Mouse (Mus musculus) 3134 (cell line): ENCODE data around the gene Dnah5.
"Not testable (repeated sequence)": the region's sequence is repeated elsewhere in the genome, so short reads cannot be mapped to it uniquely, and the experiment has no call there.

Experiments
- DNase-seq: peaks from one replicate; pipeline ENCODE4 v3.0.0-alpha.2; 2011; ENCODE audit warnings: low spot score; ENCODE audit not compliant: insufficient read length; ENCODE audit errors: extremely low read depth

The Dnah5 gene

DNA sequence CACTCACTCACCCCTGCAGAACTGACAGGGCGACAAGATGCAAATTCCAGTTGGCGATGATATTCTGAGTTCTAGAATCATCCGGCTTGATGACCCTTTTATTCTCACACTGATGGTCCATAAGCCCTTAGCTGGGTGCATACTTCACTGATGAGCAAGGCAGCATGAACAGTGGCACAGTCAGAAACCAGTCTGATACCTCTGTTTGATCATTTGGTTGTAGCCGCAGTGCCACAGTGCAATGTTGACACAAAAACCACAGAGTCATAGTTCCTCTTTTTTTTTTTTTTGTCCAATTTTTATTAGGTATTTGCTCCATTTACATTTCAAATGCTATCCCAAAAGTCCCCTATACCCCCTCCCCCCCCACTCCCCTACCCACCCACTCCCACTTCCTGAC, 95.9 kb downstream of the Dnah5 start:
- DNase-seq: no peak

- DNase-seq: no peak
These were observed 103.6 kb downstream of the Dnah5 start for GRCm38 (mm10) chr15:28307131-28307530.

DNA sequence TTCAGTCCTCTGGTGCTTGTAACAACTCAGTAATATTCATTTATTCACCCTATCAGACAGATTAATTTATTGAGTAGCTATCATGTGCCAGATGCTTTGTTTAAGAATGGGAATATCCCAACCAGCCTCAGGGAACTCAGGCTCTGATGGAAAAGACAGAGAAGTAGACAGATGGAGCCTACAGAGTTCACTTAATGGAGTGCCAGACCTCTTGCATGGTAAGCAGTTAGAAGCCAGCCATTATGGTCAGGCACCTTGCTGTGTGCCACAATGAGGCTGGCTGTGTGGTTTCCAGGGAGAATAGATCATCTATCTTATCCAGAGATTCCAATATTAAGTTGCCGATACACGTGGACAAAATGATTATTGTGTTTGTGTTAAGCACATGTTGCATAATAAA, 104.3 kb downstream of the Dnah5 start:
- DNase-seq: no peak

- no peak for DNase-seq
These were observed 107.0 kb downstream of the Dnah5 start for GRCm38 (mm10) chr15:28310516-28310915.

DNA sequence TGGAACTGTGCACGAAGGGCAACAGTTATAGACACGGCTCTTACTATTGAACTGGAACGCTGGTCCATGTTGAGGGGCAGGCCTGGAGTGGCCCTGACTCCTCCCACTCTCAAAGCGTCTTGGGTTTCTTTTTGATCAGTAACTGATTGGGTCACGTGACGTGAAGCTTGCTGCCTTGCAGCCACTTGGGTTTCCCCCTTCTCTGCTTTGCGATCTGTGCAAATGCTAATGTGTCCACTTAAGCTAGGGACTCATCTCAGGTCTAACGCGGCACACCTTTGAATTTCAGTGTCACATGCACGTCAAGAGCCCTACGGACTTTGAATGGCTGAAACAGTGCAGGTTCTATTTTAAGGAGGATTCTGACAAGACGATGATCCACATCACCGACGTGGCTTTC, 109.9 kb downstream of the Dnah5 start:
- no peak for DNase-seq

- DNase-seq: no peak
These were observed 112.4 kb downstream of the Dnah5 start for GRCm38 (mm10) chr15:28315812-28316528.

DNA sequence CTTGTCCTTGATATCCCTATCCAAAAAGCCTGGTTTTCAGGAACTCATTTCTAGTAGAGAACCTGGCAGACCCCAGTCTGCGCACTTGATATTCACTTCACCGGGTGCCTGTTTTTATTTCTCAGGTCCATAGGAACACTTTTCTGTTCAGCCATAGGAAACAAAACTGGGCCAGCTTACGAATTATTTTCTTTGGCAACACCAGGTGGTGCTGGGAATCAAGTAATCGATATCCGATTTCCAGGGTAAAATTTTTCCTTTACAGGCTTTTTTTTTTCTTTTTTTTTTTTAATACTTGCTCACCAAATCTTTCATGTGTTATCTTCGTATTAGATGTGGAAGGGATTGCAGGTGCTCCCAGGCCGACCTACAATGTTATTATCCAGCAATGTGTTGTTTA, 119.0 kb downstream of the Dnah5 start:
- DNase-seq: no peak

GRCm38 (mm10) chr15:28326985-28327384, 123.4 kb downstream of the Dnah5 start:
- no peak for DNase-seq

GRCm38 (mm10) chr15:28327441-28327840, 123.9 kb downstream of the Dnah5 start:
- no peak for DNase-seq

DNA sequence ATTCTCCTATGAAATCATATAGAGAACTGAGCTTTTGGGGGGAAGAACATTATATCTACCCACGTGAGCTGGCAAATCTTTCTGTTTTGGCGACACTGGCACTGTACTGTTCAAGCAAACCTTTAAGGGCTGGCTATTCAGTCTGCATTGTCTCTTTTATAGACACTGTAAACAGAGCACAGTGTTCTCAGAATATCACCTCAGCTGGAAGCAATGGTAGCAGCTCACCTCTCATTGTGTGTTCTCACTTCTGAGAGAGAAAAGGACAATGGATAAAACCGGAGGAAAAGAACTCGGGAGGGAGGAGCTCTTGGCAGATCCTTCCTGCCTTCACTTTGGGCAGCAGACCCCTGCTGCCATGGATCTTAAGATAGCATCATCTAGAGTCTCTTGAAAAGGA, 137.6 kb downstream of the Dnah5 start:
- DNase-seq: no peak

- DNase-seq: no peak
These were observed 164.0 kb downstream of the Dnah5 start for GRCm38 (mm10) chr15:28367561-28367960.

GRCm38 (mm10) chr15:28370431-28370830, 166.9 kb downstream of the Dnah5 start:
- no peak for DNase-seq

- DNase-seq: no peak
These were observed 168.0 kb downstream of the Dnah5 start for GRCm38 (mm10) chr15:28371506-28371905.

- DNase-seq: no peak
These were observed 170.8 kb downstream of the Dnah5 start for GRCm38 (mm10) chr15:28374394-28374793.

- DNase-seq: no peak
These were observed 177.4 kb downstream of the Dnah5 start for GRCm38 (mm10) chr15:28380909-28381308.

DNA sequence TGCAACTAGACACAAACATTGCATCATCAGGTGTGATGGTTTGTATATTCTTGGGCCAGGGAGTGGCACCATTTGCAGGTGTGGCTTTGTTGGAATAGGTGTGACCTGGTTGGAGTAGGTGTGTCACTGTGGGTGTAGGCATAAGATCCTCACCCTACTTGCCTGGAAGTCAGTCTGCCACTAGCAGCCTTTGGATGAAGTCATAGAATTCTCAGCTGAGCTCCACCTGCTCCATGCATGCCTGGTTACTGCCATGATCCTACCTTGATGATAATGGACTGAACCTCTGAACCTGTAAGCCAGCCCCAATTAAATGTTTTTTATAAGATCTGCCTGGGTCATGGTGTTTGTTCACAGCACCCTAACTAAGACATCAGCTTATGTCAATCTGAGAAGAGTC, 190.2 kb downstream of the Dnah5 start:
- not testable (repeated sequence) for DNase-seq

DNA sequence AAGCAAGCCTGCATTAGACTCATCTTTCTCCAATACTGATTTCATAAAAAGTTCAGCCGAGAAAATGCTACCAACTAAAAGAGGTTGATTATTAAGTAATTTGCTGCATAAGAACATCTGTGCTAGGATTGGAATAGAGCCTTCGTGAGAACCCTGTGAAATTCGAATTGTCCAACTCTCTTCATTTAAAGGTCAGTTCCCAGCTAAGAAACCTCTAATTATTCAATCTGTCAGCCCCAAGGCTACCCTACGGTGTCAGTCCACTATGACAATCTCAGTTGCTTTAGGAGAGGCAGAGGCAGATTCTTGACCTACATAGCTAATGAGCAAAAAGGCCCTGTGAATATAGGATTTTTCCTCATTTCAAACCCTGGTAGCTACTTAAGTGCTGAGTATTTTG, 191.9 kb downstream of the Dnah5 start:
- no peak for DNase-seq

DNA sequence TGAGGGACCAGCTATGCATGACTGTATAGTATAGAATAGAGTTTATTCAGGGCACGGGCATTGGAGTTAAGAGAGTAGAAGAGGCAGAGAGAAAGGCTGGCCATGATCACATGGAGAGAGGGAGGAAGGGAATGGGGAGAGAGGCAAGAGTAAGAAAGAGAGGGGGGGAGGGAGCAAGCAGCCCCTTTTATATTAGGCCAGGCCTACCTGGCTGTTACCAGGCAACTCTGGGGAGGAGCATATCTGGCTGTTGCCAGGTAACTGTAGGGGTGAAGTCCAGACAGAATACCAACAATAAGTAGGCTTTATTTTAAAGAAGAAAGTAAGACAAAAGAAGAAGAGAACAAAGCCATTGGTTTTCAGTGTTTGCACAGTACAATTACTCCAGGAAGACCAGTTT, 194.9 kb downstream of the Dnah5 start:
- no peak for DNase-seq

DNA sequence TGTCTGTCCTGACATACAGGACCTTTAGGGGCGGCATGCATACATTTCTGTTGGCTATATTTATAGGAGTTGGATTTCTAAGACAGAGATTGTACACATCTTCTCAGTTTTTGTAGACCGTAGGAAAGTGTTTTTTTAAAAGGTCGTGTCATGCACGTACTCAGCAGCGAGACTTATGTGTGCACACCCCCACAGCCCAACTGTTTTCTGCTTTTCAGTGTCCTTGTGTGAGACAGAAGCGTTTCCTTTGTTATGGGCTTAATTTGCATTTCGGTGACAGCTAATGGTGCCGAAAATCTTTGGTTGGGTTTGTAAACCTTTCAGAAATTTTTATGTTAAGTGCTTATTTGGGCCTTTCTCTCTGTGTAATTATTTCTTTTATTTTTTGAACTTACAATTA, 195.7 kb downstream of the Dnah5 start:
- no peak for DNase-seq

DNA sequence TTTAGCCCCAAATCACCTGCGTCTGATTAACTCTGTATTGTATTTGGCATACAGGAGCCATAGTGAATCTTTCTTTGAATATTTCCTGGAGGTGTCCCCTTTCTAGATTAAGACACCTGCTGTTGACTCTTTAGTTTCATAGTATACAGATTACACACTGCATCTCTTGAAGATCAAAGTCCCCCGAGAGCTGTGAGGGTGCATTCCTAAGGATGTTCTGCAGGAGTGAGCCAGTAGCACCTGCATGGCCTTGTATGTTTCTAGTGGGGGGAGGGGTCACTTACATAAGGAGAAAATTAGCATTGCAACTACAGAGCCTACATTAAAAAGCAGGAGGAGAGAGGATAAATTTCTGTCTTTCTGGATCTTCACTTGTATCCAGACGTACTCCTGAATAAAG, 201.1 kb downstream of the Dnah5 start:
- no peak for DNase-seq

DNA sequence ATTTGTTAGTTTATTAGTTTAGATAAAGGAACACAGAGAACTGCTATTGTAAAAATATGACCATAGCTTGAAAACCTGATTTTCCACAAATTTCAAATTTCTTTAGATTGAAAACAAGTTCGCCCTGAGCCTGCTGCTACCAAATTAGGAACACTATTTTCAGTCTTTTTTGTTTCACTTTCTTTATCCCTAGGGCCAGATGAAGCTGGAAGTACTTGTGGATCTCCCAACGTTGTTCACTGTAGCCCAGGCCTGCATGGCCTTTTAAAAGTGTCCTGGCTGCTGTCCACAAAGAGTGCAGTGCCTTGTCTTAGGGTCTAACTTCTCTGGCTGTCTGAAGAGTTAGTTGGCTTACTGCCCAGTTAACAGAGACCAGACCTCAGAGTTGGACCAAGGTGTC, 201.6 kb downstream of the Dnah5 start:
- no peak for DNase-seq

GRCm38 (mm10) chr15:28439702-28440101, 236.2 kb downstream of the Dnah5 start:
- no peak for DNase-seq

DNA sequence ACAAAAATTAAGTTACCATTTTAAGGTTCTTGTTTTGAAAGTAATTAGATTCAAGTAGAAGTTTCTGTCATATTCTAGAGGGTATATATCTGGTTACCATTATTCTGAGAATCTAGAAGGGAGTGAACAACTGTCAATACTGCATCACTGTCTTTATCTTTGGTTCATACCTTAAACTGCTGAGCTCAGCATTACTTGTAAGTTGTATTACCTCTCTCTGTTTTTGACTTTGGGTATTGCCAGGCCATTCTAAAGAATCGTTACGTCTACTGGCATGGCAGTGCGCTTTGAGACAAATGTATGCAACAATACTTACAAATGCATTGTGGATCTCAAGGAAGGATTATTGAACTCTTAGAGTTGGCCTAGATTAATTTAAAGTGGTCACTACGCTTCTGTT, 240.9 kb downstream of the Dnah5 start:
- DNase-seq: no peak
